Mouse (Mus musculus): ENCODE data around the gene Clca4b. TPM values are rescaled to one million over a fixed set of nuclear protein-coding genes. Genes with fewer than 3 reads are reported as not detected.
"Not testable (repeated sequence)": the region's sequence is repeated elsewhere in the genome, so short reads cannot be mapped to it uniquely, and the experiment has no call there.

The Clca4b gene
- polyA plus RNA-seq, 1 experiment from 2014 or later: not detected

GRCm38 (mm10) chr3:144947376-144947775, 15.0 kb upstream of the Clca4b start:
- ATAC-seq (ENCODE audit: low read depth); H3K27me3 ChIP-seq (ENCODE audit: control insufficient read depth, insufficient read depth, low read depth, low read length); H3K9ac ChIP-seq (ENCODE audit: low read length); H3K36me3 ChIP-seq (ENCODE audit: control insufficient read depth, insufficient read depth, low read length); H3K4me1 ChIP-seq (replicated peaks; ENCODE audit: control insufficient read depth, insufficient read depth, low read length); H3K4me3 ChIP-seq (ENCODE audit: low read length); H3K27ac ChIP-seq (ENCODE audit: low read length); H3K9me3 ChIP-seq (ENCODE audit: control insufficient read depth, low read length); H3K4me2 ChIP-seq (ENCODE audit: low read depth, low read length): not testable (repeated sequence)
- WGBS: 30% methylated on average over 5 of the region's 5 CpGs

GRCm38 (mm10) chr3:144933625-144934024, 1.3 kb upstream of the Clca4b start:
- not testable (repeated sequence) for H3K36me3 ChIP-seq (ENCODE audit: control insufficient read depth, insufficient read depth, low read length); H3K4me2 ChIP-seq (ENCODE audit: low read depth, low read length); ATAC-seq (ENCODE audit: low read depth); H3K9me3 ChIP-seq (ENCODE audit: control insufficient read depth, low read length); H3K4me1 ChIP-seq (replicated peaks; ENCODE audit: control insufficient read depth, insufficient read depth, low read length); H3K9ac ChIP-seq (ENCODE audit: low read length); H3K27ac ChIP-seq (ENCODE audit: low read length); H3K27me3 ChIP-seq (ENCODE audit: control insufficient read depth, insufficient read depth, low read depth, low read length); H3K4me3 ChIP-seq (ENCODE audit: low read length)

- H3K4me1 ChIP-seq (replicated peaks; ENCODE audit: control insufficient read depth, insufficient read depth, low read length): no peaks in the 10 kb centered on the region
- H3K9me3 ChIP-seq (ENCODE audit: control insufficient read depth, low read length): no peaks in the 10 kb centered on the region
- WGBS: 98% methylated on average over 1 of the region's 1 CpGs
- H3K36me3 ChIP-seq (ENCODE audit: control insufficient read depth, insufficient read depth, low read length): no peaks in the 10 kb centered on the region
- H3K4me3 ChIP-seq (ENCODE audit: low read length): no peak overlapping the region
- no peak overlapping the region for H3K27ac ChIP-seq (ENCODE audit: low read length)
- H3K9ac ChIP-seq (ENCODE audit: low read length): no peak overlapping the region
- H3K27me3 ChIP-seq (ENCODE audit: control insufficient read depth, insufficient read depth, low read depth, low read length): no peaks in the 10 kb centered on the region
- ATAC-seq (ENCODE audit: low read depth): no peak
- no peak overlapping the region for H3K4me2 ChIP-seq (ENCODE audit: low read depth, low read length)
Measured at GRCm38 (mm10) chr3:144933011-144933491, 722 bp upstream of the Clca4b start.

GRCm38 (mm10) chr3:144914014-144914413, 18.3 kb downstream of the Clca4b start:
- H3K9me3 ChIP-seq (ENCODE audit: control insufficient read depth, low read length): no peaks in the 10 kb centered on the region
- H3K4me3 ChIP-seq (ENCODE audit: low read length): no peak overlapping the region
- H3K4me1 ChIP-seq (replicated peaks; ENCODE audit: control insufficient read depth, insufficient read depth, low read length): no peaks in the 10 kb centered on the region
- no peak for ATAC-seq (ENCODE audit: low read depth)
- no peak overlapping the region for H3K27ac ChIP-seq (ENCODE audit: low read length)
- WGBS: 90% methylated on average over 2 of the region's 2 CpGs
- H3K9ac ChIP-seq (ENCODE audit: low read length): no peak overlapping the region
- H3K4me2 ChIP-seq (ENCODE audit: low read depth, low read length): no peak overlapping the region
- no peaks in the 10 kb centered on the region for H3K36me3 ChIP-seq (ENCODE audit: control insufficient read depth, insufficient read depth, low read length)
- H3K27me3 ChIP-seq (ENCODE audit: control insufficient read depth, insufficient read depth, low read depth, low read length): no peaks in the 10 kb centered on the region

- Histone ChIP-seq H3K36me3 (ENCODE audit: control insufficient read depth, insufficient read depth, low read length) (no peaks in the 10 kb centered on the region), H3K4me1 (replicated peaks; ENCODE audit: control insufficient read depth, insufficient read depth, low read length) (no peaks in the 10 kb centered on the region), H3K9me3 (ENCODE audit: control insufficient read depth, low read length) (no peaks in the 10 kb centered on the region), H3K4me3 (ENCODE audit: low read length) (no peak overlapping the region), H3K4me2 (ENCODE audit: low read depth, low read length) (no peak overlapping the region), H3K27me3 (ENCODE audit: control insufficient read depth, insufficient read depth, low read depth, low read length) (no peaks in the 10 kb centered on the region), H3K9ac (ENCODE audit: low read length) (no peak overlapping the region), H3K27ac (ENCODE audit: low read length) (no peak overlapping the region)
- no peak for ATAC-seq (ENCODE audit: low read depth)
- WGBS: 86% methylated on average over 2 of the region's 2 CpGs
Measured at GRCm38 (mm10) chr3:144897042-144897678, 35.2 kb downstream of the Clca4b start.

- no peaks in the 10 kb centered on the region for H3K4me1 ChIP-seq (replicated peaks; ENCODE audit: control insufficient read depth, insufficient read depth, low read length)
- 49% methylated on average over 2 of the region's 2 CpGs for WGBS
- ATAC-seq (ENCODE audit: low read depth): no peak
- H3K27ac ChIP-seq (ENCODE audit: low read length): no peak overlapping the region
- no peak overlapping the region for H3K9ac ChIP-seq (ENCODE audit: low read length)
- H3K4me2 ChIP-seq (ENCODE audit: low read depth, low read length): no peak overlapping the region
- no peaks in the 10 kb centered on the region for H3K9me3 ChIP-seq (ENCODE audit: control insufficient read depth, low read length)
- H3K36me3 ChIP-seq (ENCODE audit: control insufficient read depth, insufficient read depth, low read length): no peaks in the 10 kb centered on the region
- no peaks in the 10 kb centered on the region for H3K27me3 ChIP-seq (ENCODE audit: control insufficient read depth, insufficient read depth, low read depth, low read length)
- H3K4me3 ChIP-seq (ENCODE audit: low read length): no peak overlapping the region
Measured at GRCm38 (mm10) chr3:144890246-144890758, 42.0 kb downstream of the Clca4b start.

- no peaks in the 10 kb centered on the region for H3K36me3 ChIP-seq (ENCODE audit: control insufficient read depth, insufficient read depth, low read length)
- H3K4me2 ChIP-seq (ENCODE audit: low read depth, low read length): no peak overlapping the region
- H3K4me3 ChIP-seq (ENCODE audit: low read length): no peak overlapping the region
- H3K4me1 ChIP-seq (replicated peaks; ENCODE audit: control insufficient read depth, insufficient read depth, low read length): no peaks in the 10 kb centered on the region
- H3K9ac ChIP-seq (ENCODE audit: low read length): no peak overlapping the region
- H3K9me3 ChIP-seq (ENCODE audit: control insufficient read depth, low read length): no peaks in the 10 kb centered on the region
- no peak overlapping the region for H3K27ac ChIP-seq (ENCODE audit: low read length)
- no peak for ATAC-seq (ENCODE audit: low read depth)
- no peaks in the 10 kb centered on the region for H3K27me3 ChIP-seq (ENCODE audit: control insufficient read depth, insufficient read depth, low read depth, low read length)
Measured at GRCm38 (mm10) chr3:144886957-144887356, 45.4 kb downstream of the Clca4b start.

- H3K4me2 ChIP-seq (ENCODE audit: low read depth, low read length); H3K4me3 ChIP-seq (ENCODE audit: low read length); H3K4me1 ChIP-seq (replicated peaks; ENCODE audit: control insufficient read depth, insufficient read depth, low read length); H3K27ac ChIP-seq (ENCODE audit: low read length); H3K36me3 ChIP-seq (ENCODE audit: control insufficient read depth, insufficient read depth, low read length); H3K9ac ChIP-seq (ENCODE audit: low read length); ATAC-seq (ENCODE audit: low read depth); H3K9me3 ChIP-seq (ENCODE audit: control insufficient read depth, low read length); H3K27me3 ChIP-seq (ENCODE audit: control insufficient read depth, insufficient read depth, low read depth, low read length): not testable (repeated sequence)
- WGBS: 59% methylated on average over 4 of the region's 4 CpGs
Measured at GRCm38 (mm10) chr3:144872012-144872411, 60.3 kb downstream of the Clca4b start.

All from lung, embryonic 16.5 days (tissue).